Mouse (Mus musculus) stomach, postnatal 0 days (tissue): ENCODE results near the gene E2f7.

Experiments
- CTCF ChIP-seq: IDR thresholded peaks from 2 replicates; pipeline ENCODE4 v1.5.1; 2016; ENCODE audit warnings: antibody characterized with exemption, low read depth, mild to moderate bottlenecking, moderate library complexity
- EP300 ChIP-seq: optimal IDR thresholded peaks from 2 replicates; pipeline ENCODE3; 2016; ENCODE audit warnings: antibody characterized with exemption

GRCm38 (mm10) chr10:110821139-110821538 is 75.9 kb downstream of the E2f7 start:
- TF ChIP-seq CTCF (no peak), EP300 (no peak)
